Mouse (Mus musculus) liver, postnatal 0 days (tissue): ENCODE measurements around the gene Ptprk. TPM values are rescaled to one million over a fixed set of nuclear protein-coding genes. Genes with fewer than 3 reads are reported as not detected.

Experiments used
- ATAC-seq: fragments of 200-750 bp; cut with Nextera tagmentation; 2 replicates; pipeline ENCODE4 v1.8.0; 2017; ENCODE audit warnings: mild to moderate bottlenecking, moderate library complexity
- DNase-seq: peaks from one replicate; pipeline ENCODE4 v3.0.0-alpha.2; 2016
- H3K27ac ChIP-seq: fragments of 300-500 bp; sonication (generic); 2 replicates; pipeline ENCODE4 v1.5.1; 2014; ENCODE audit warnings: antibody characterized with exemption, moderate library complexity, mild to moderate bottlenecking, low read depth
- H3K27me3 ChIP-seq: fragments of 300-500 bp; sonication (generic); 2 replicates; pipeline ENCODE4 v1.6.1; 2014; ENCODE audit warnings: low read length, control low read depth, mixed read lengths; ENCODE audit not compliant: insufficient read depth
- H3K36me3 ChIP-seq: fragments of 300-500 bp; sonication (generic); replicated peaks from 2 replicates; pipeline ENCODE4 v1.6.1; 2014; ENCODE audit warnings: mild to moderate bottlenecking, control low read depth, low read length, moderate library complexity, mixed read lengths; ENCODE audit not compliant: insufficient read depth
- H3K4me1 ChIP-seq: fragments of 300-500 bp; sonication (generic); 2 replicates; pipeline ENCODE4 v1.6.1; 2014; ENCODE audit warnings: antibody characterized with exemption, mild to moderate bottlenecking, control low read depth; ENCODE audit not compliant: insufficient read depth
- H3K4me2 ChIP-seq: fragments of 300-500 bp; sonication (generic); 2 replicates; pipeline ENCODE4 v1.6.1; 2014; ENCODE audit warnings: low read depth, mild to moderate bottlenecking, low read length, moderate library complexity, mixed read lengths
- H3K4me3 ChIP-seq: fragments of 300-500 bp; sonication (generic); 2 replicates; pipeline ENCODE4 v1.5.1; 2014; ENCODE audit warnings: low read depth, low read length
- H3K9ac ChIP-seq: fragments of 300-500 bp; sonication (generic); replicated peaks from 2 replicates; pipeline ENCODE4 v1.6.1; 2014; ENCODE audit warnings: mild to moderate bottlenecking, moderate library complexity
- H3K9me3 ChIP-seq: fragments of 300-500 bp; sonication (generic); 2 replicates; pipeline ENCODE4 v1.6.1; 2016; ENCODE audit warnings: mild to moderate bottlenecking, control low read depth, low read length, mixed read lengths
- CTCF ChIP-seq: sonication (generic); IDR thresholded peaks from 2 replicates; pipeline ENCODE4 v1.5.1; 2016; ENCODE audit warnings: antibody characterized with exemption, low read depth
- EP300 ChIP-seq: IDR thresholded peaks from 2 replicates; pipeline ENCODE4 v1.6.1; 2016; ENCODE audit warnings: antibody characterized with exemption, low read depth, mild to moderate bottlenecking
- WGBS: fragments of 180-500 bp; shearing (Covaris S2); extraction: QIAGEN DNeasy Blood & Tissue Kit; methylation state at CpG from one replicate; pipeline ENCODE4 v1.1.7; 2014; ENCODE audit not compliant: insufficient replicate concordance; 5-methylcytosine and 5-hydroxymethylcytosine counted together
- polyA plus RNA-seq: library from polyadenylated mRNA; unstranded; fragments of >200 nt; fragmentation: Nextera tagmentation; extraction: Ambion mirVana; gene quantifications from 2 replicates; pipeline ENCODE4 v1.2.1, GENCODE M21; 2015

The Ptprk gene
- polyA plus RNA-seq, 1 experiment from 2014 or later = 11.1 TPM

- no peaks in the 10 kb centered on the region for H3K9me3 ChIP-seq
- H3K4me1 ChIP-seq = no peaks in the 10 kb centered on the region
- ATAC-seq (no peak), DNase-seq (no peak)
- H3K4me3 ChIP-seq = no peak overlapping the region
- no peaks in the 10 kb centered on the region for H3K27me3 ChIP-seq
- H3K36me3 ChIP-seq = no peaks in the 10 kb centered on the region
- no peak overlapping the region for H3K4me2 ChIP-seq
- no peak overlapping the region for H3K27ac ChIP-seq
- H3K9ac ChIP-seq = no peak overlapping the region
- TF ChIP-seq EP300 = no peak
- TF ChIP-seq CTCF = no peak
These were observed 89.6 kb downstream of the Ptprk start for GRCm38 (mm10) chr10:28164250-28164649.

GRCm38 (mm10) chr10:28164746-28165145 lies 90.1 kb downstream of the Ptprk start:
- no peaks in the 10 kb centered on the region for H3K36me3 ChIP-seq
- H3K27ac ChIP-seq = no peak overlapping the region
- H3K27me3 ChIP-seq = no peaks in the 10 kb centered on the region
- no peak overlapping the region for H3K4me3 ChIP-seq
- no peak for DNase-seq
- no peaks in the 10 kb centered on the region for H3K9me3 ChIP-seq
- H3K9ac ChIP-seq = no peak overlapping the region
- TF ChIP-seq CTCF (no peak), EP300 (no peak)
- H3K4me1 ChIP-seq = no peaks in the 10 kb centered on the region
- no peak overlapping the region for H3K4me2 ChIP-seq
- no peak for ATAC-seq

- ATAC-seq = no peak
- Histone ChIP-seq H3K27me3 (no peaks in the 10 kb centered on the region), H3K9me3 (no peaks in the 10 kb centered on the region), H3K4me2 (no peak overlapping the region), H3K4me1 (no peaks in the 10 kb centered on the region), H3K4me3 (no peak overlapping the region), H3K27ac (no peak overlapping the region), H3K9ac (no peak overlapping the region), H3K36me3 (no peaks in the 10 kb centered on the region)
- DNase-seq = no peak
- 80% methylated on average over 1 of the region's 1 CpGs for WGBS
- TF ChIP-seq EP300 (no peak), CTCF (no peak)
These were observed 92.0 kb downstream of the Ptprk start for GRCm38 (mm10) chr10:28166610-28167009.

- no peak overlapping the region for H3K4me3 ChIP-seq
- TF ChIP-seq CTCF = no peak
- TF ChIP-seq EP300 = no peak
- DNase-seq = no peak
- H3K27me3 ChIP-seq = no peaks in the 10 kb centered on the region
- H3K36me3 ChIP-seq = no peaks in the 10 kb centered on the region
- H3K27ac ChIP-seq = no peak overlapping the region
- 65% methylated on average over 2 of the region's 2 CpGs for WGBS
- no peak for ATAC-seq
- H3K9me3 ChIP-seq = no peaks in the 10 kb centered on the region
- H3K4me2 ChIP-seq = no peak overlapping the region
- H3K9ac ChIP-seq = no peak overlapping the region
- H3K4me1 ChIP-seq = no peaks in the 10 kb centered on the region
These were observed 92.5 kb downstream of the Ptprk start for GRCm38 (mm10) chr10:28167097-28167496.

GRCm38 (mm10) chr10:28171196-28171595 lies 96.6 kb downstream of the Ptprk start:
- TF ChIP-seq EP300 = no peak
- no peak for TF ChIP-seq CTCF
- Histone ChIP-seq H3K4me1 (no peaks in the 10 kb centered on the region), H3K27ac (no peak overlapping the region), H3K9ac (no peak overlapping the region), H3K36me3 (no peaks in the 10 kb centered on the region), H3K4me2 (no peak overlapping the region), H3K27me3 (no peaks in the 10 kb centered on the region), H3K9me3 (no peaks in the 10 kb centered on the region), H3K4me3 (no peak overlapping the region)
- 69% methylated on average over 1 of the region's 1 CpGs for WGBS
- ATAC-seq (no peak), DNase-seq (no peak)

- 57% methylated on average over 4 of the region's 4 CpGs for WGBS
- TF ChIP-seq CTCF (no peak), EP300 (no peak)
These were observed 104.3 kb downstream of the Ptprk start for GRCm38 (mm10) chr10:28178876-28179275.

GRCm38 (mm10) chr10:28182081-28182480 lies 107.5 kb downstream of the Ptprk start:
- Histone ChIP-seq H3K4me1 (no peaks in the 10 kb centered on the region), H3K9me3 (no peaks in the 10 kb centered on the region), H3K9ac (no peak overlapping the region), H3K4me2 (no peak overlapping the region), H3K4me3 (no peak overlapping the region), H3K27ac (no peak overlapping the region), H3K27me3 (no peaks in the 10 kb centered on the region), H3K36me3 (no peaks in the 10 kb centered on the region)
- no peak for TF ChIP-seq CTCF
- TF ChIP-seq EP300 = no peak
- 79% methylated on average over 3 of the region's 3 CpGs for WGBS
- ATAC-seq = no peak
- no peak for DNase-seq

More at GRCm38 (mm10) chr10:28178876-28179275, 104.3 kb downstream of the Ptprk start:
- H3K9ac ChIP-seq = no peak overlapping the region
- no peak overlapping the region for H3K4me2 ChIP-seq
- H3K4me1 ChIP-seq = no peaks in the 10 kb centered on the region
- no peak overlapping the region for H3K27ac ChIP-seq
- DNase-seq (no peak), ATAC-seq (no peak)
- no peaks in the 10 kb centered on the region for H3K27me3 ChIP-seq
- no peak overlapping the region for H3K4me3 ChIP-seq
- H3K36me3 ChIP-seq = no peaks in the 10 kb centered on the region
- no peaks in the 10 kb centered on the region for H3K9me3 ChIP-seq
